Mouse (Mus musculus): ENCODE measurements around the gene Olfr1287.

The Olfr1287 gene

DNA sequence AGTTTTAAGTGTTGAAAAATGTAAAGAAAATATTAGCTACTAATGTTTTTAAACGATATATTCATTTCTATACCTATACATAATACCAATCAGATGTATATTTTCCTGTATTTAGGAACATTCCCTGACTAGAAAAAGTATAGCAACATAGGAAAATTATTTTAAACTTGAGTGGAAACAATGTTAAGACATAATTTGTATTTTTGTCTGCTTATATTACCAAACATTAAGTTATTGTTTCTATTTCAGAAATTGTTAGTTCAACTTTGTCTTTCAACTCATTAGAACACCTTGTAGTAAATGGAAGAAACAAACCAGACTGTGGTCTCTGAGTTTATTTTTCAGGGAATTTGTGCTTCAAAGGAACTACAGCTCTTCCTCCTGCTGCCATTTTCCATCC is at the start of gene Olfr1287:
Olfr1287 (plus strand) TSS at position 301 of the 400 bp plus-strand sequence.
- no peak for DNase-seq (ENCODE audit: low read depth)

DNA sequence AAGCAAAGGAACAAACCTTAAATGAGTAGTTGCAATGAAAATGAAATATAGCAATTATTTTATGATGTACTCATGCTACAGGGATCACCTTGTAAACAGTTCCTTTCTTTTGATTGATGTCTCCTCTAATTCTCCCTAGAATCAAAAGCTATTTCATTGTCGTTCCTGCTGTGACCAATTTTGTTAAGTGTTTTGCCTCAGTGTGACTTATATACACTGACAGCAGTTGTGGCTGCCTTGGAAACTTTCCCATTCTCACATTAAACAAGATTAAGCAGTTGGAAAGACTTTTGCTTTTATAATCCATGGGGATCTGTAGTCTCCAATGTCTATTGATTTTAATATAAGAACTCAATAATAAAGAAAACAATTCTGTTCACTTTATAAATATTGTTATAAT is 26.0 kb upstream of the Olfr1287 start, which contains the start of gene Olfr1286:
Olfr1286 (minus strand) TSS at position 185 of the 400 bp plus-strand sequence.
- DNase-seq (ENCODE audit: low read depth), result no peak

DNA sequence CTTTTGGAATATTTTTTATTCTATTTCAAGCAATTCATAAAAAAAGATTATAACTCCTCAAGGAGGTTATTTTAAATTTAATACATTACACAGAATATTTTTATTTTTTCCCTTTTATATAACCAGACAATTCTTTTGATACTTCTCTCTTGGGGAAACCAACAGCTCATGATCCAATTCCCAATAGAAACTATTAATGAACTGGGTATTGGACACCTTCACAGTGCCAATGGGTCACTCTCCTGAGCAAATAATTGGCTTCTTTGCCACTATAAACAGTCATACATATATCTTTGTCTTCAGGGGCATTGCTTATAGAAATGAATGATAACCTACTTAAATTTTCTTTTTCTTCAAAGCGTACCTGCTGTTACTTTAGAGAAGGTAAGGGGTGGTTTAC is 24.9 kb downstream of the Olfr1287 start, which contains the start of gene Olfr1288:
Olfr1288 (plus strand) TSS at position 301 of the 400 bp plus-strand sequence.
- DNase-seq (ENCODE audit: low read depth), result no peak

DNA sequence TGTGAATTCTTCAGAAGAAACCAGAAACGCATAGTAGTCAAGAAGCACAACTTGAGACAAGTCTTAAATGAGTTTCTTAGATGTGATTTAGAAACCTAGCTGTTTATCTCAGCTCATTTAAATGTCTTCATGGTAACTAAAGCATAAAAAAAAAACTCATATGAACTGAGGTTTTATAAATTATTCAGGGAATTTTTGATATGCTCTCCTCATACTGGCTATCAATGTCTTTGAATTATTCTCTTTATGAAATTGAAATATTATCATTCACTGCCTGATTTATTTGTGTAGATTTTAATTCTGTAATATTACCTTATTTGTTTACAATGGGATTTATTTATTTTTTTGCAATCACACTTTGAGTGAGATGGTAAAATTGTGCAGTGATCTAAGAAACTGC is 31.6 kb downstream of the Olfr1287 start, which contains the start of gene Olfr1289:
Olfr1289 (plus strand) TSS at position 301 of the 400 bp plus-strand sequence.
- DNase-seq (ENCODE audit: low read depth), result no peak

DNA sequence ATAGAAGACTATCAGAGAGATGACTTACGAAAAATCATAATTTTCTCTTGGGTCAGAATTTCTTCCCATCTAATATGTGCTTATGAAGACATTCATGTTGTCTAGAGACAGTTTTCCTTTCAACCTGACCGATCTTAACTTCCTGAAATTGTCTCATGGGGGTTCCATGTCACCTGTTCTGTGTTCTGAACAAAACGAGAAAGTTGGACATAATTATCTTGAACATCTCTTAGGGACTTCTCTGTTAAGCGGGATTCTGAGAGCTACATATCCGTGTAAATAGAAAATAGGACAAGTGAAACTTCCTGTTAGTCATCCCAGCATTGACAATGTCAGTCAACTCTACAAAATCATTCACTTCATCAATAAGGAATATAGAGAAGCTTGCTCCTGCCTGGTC is 44.8 kb downstream of the Olfr1287 start, which contains the start of gene Olfr1290:
Olfr1290 (minus strand) TSS at position 101 of the 400 bp plus-strand sequence.
- DNase-seq (ENCODE audit: low read depth), result no peak

DNA sequence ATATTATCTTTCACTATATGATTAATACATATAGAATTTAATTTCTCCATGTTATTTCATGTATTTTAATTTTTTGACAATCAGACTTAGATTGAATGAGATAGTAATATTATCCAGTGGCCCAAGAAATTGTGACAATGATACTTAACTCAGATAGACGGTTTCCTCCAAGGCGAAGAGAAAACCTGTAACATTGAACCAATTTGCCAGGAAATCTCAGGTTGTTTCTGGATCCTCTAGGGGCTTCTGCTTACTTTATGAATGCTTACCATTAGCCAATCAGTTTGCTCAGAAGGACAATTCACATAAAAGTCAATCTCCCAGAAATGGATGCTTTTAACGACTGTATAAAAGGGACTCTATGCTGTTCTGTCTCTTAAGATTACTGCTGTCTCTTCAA is 47.9 kb downstream of the Olfr1287 start, which contains the start of gene Olfr1291-ps1:
Olfr1291-ps1 (plus strand) TSS at position 301 of the 400 bp plus-strand sequence.
- no peak for DNase-seq (ENCODE audit: low read depth)
